7 mouse cellular contexts compared by ENCODE assay signal in genomic region chr4:80517476-80518285, GRCm38 (mm10).
A peak's percentile ranks its signal among the peaks of the same experiment; 100 is the strongest.
DNase-seq lines count a peak whose midpoint lies in the region; ATAC-seq and TF ChIP-seq lines count a peak whose summit lies in the region.

No protein-coding gene starts in this region.

- no peak for TF ChIP-seq POLR2A in brain, embryonic 14.5 days (IDR thresholded peaks at IDR 0.05; ENCODE audit: borderline replicate concordance, extremely low read depth, insufficient read depth, insufficient read length, poor library complexity, severe bottlenecking)

- no peaks in the 10 kb centered on the region for H3K4me1 ChIP-seq in embryonic facial prominence, embryonic 15.5 days
- no peaks in the 10 kb centered on the region for H3K4me1 ChIP-seq in hindbrain, embryonic 11.5 days (replicated peaks; ENCODE audit: control insufficient read depth, insufficient read depth, low read length)
- H3K4me1 ChIP-seq in stomach, postnatal 0 days (replicated peaks; ENCODE audit: control insufficient read depth, insufficient read depth): no peaks in the 10 kb centered on the region

- no peak overlapping the region for H3K4me3 ChIP-seq in embryonic facial prominence, embryonic 15.5 days (replicated peaks)
- no peak overlapping the region for H3K4me3 ChIP-seq in hindbrain, embryonic 11.5 days (ENCODE audit: low read depth, low read length)
- no peak overlapping the region for H3K4me3 ChIP-seq in stomach, postnatal 0 days (ENCODE audit: low read depth, low read length)

- no peak overlapping the region for H3K27ac ChIP-seq in embryonic facial prominence, embryonic 15.5 days (replicated peaks)
- H3K27ac ChIP-seq in hindbrain, embryonic 11.5 days (ENCODE audit: low read depth, low read length): no peak overlapping the region
- no peak overlapping the region for H3K27ac ChIP-seq in stomach, postnatal 0 days (replicated peaks)

- no peaks in the 10 kb centered on the region for H3K36me3 ChIP-seq in embryonic facial prominence, embryonic 15.5 days
- no peaks in the 10 kb centered on the region for H3K36me3 ChIP-seq in hindbrain, embryonic 11.5 days (ENCODE audit: control insufficient read depth, insufficient read depth, low read length)
- H3K36me3 ChIP-seq in stomach, postnatal 0 days (ENCODE audit: control insufficient read depth, insufficient read depth, low read length): no peaks in the 10 kb centered on the region

- TF ChIP-seq CTCF in brain, embryonic 14.5 days (IDR thresholded peaks at IDR 0.05; ENCODE audit: borderline replicate concordance, extremely low read depth, insufficient read depth, insufficient read length): peak; percentile 57; the same call in 1 of the 2 replicates
- peak; percentile 75 for TF ChIP-seq CTCF in stomach, postnatal 0 days (IDR thresholded peaks at IDR 0.05; ENCODE audit: low read depth)

- H3K9ac ChIP-seq in embryonic facial prominence, embryonic 15.5 days: no peak overlapping the region
- H3K9ac ChIP-seq in hindbrain, embryonic 11.5 days (ENCODE audit: low read depth, low read length): no peak overlapping the region
- H3K9ac ChIP-seq in stomach, postnatal 0 days (ENCODE audit: low read length): no peak overlapping the region

- H3K4me2 ChIP-seq in embryonic facial prominence, embryonic 15.5 days (replicated peaks): peak overlapping the region; percentile 28; the same call in 1 of the 2 replicates
- H3K4me2 ChIP-seq in hindbrain, embryonic 11.5 days (replicated peaks; ENCODE audit: low read depth, low read length): no peak overlapping the region
- no peak overlapping the region for H3K4me2 ChIP-seq in stomach, postnatal 0 days (replicated peaks; ENCODE audit: low read depth)

- no peaks in the 10 kb centered on the region for H3K27me3 ChIP-seq in embryonic facial prominence, embryonic 15.5 days
- H3K27me3 ChIP-seq in hindbrain, embryonic 11.5 days (ENCODE audit: control insufficient read depth, insufficient read depth, low read length): no peaks in the 10 kb centered on the region
- H3K27me3 ChIP-seq in stomach, postnatal 0 days (ENCODE audit: control insufficient read depth, insufficient read depth, low read length): no peaks in the 10 kb centered on the region

- DNase-seq in MN1 (ENCODE audit: low spot score): peak; percentile 27
- DNase-seq in brain, embryonic 14.5 days (ENCODE audit: low read depth): peak; percentile 84
- DNase-seq in hindbrain, embryonic 11.5 days (ENCODE audit: low spot score): peak; percentile 77
- peak; percentile 60 for DNase-seq in layer of hippocampus, adult 9-11 months
- peak; percentile 33 for DNase-seq in stomach, postnatal 0 days (ENCODE audit: low spot score)

- 13% methylated on average over 12 of the region's 12 CpGs for WGBS in embryonic facial prominence, embryonic 15.5 days
- WGBS in hindbrain, embryonic 11.5 days: 29% methylated on average over 12 of the region's 12 CpGs
- WGBS in stomach, postnatal 0 days: 24% methylated on average over 12 of the region's 12 CpGs

- ATAC-seq in embryonic facial prominence, embryonic 15.5 days (ENCODE audit: insufficient number of reproducible peaks, low FRiP score, low TSS enrichment, low read depth): peak; percentile 43; the same call in 1 of the 2 replicates
- ATAC-seq in hindbrain, embryonic 11.5 days (ENCODE audit: low FRiP score): peak; percentile 79
- ATAC-seq in megakaryocyte progenitor cell, adult 5-6 weeks (replicated peaks; ENCODE audit: poor library complexity): peak; percentile 83
- no peak for ATAC-seq in stomach, postnatal 0 days (ENCODE audit: low FRiP score, low TSS enrichment)

- TF ChIP-seq EP300 in stomach, postnatal 0 days (optimal IDR thresholded peaks at IDR 0.05): no peak

- H3K9me3 ChIP-seq in embryonic facial prominence, embryonic 15.5 days (replicated peaks): no peaks in the 10 kb centered on the region
- H3K9me3 ChIP-seq in hindbrain, embryonic 11.5 days (ENCODE audit: control insufficient read depth, low read length): no peaks in the 10 kb centered on the region
- no peaks in the 10 kb centered on the region for H3K9me3 ChIP-seq in stomach, postnatal 0 days (ENCODE audit: control insufficient read depth, low read length)

Comparison
In these comparisons a context has a peak if more than half of its experiments do, and no peak if none do; other contexts are left out.
1. DNase-seq: peak in every context shown above with its lines; median percentile 84 in brain, embryonic 14.5 days; 77 in hindbrain, embryonic 11.5 days; 60 in layer of hippocampus, adult 9-11 months; 33 in stomach, postnatal 0 days; 27 in MN1.